Mouse (Mus musculus) MN1 (cell line): ENCODE data around the gene Ak4.
"Not testable (repeated sequence)": the region's sequence is repeated elsewhere in the genome, so short reads cannot be mapped to it uniquely, and the experiment has no call there.

Experiments
- DNase-seq: peaks from one replicate; pipeline ENCODE4 v3.0.0-alpha.2; 2016; ENCODE audit warnings: low spot score

Gene Ak4

DNA sequence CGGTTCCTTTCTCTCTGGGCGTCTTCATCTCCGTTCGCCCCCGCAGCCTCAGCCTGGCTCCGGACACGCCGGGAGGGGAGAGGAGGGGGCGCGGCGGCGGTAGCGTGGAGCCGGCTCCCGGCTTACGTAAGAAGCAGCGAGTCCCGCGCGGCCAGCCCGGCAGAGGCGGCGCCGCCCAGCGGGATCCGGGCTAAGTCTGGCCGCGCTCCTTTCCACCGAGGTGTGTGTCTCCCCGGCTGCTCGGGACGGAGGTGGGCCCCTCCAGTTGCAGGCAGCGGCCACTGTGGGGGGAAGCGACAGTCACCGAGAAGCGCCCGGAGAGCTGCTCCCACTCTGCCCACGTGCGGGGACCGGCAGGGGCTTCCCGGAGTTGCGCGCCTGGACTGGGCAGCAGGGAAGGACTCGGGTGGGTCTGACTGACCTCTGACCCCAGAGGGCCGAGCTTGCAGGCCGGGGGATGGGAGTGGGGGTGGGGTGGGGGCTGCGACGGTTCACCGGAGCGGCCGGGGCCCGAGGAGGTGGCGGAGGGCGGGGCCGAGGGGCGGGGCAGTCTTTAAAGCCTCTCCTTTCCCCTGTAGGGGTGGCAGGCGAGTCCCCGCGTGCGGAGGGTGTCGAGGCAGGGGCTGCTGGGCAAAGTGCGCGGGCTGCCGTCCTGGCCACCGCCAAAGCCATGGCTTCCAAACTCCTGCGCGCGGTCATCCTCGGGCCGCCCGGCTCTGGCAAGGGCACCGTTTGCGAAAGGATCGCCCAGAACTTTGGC lies at the start of gene Ak4:
Gene Ak4 (plus strand): TSS at position 127 of the 760 bp plus-strand sequence.
- peak; percentile 61 for DNase-seq

DNA sequence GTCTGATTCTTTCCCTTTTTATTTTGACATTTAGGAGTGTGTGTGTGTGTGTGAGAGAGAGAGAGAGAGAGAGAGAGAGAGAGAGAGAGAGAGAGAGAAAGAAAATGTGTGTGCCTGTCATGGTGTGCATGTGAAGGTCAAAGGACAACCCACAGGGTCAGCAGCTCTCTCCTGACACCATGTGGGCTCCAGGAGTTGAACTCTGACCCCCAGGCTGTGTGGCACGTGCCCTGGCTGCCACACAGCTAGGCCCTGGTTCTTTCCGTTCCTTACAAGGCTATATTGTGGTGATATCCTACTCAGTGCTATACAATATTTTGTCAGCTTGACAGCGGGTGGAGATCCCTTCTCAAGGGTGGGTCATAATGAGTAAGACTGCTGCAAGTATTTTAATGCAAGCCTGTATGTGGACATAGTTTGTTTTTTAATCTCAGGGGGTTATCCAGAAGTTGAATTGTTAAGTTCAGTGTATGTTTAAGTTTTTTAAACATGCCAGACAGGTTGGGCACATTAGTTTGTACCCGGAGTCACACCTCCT lies 49.3 kb upstream of the Ak4 start:
- DNase-seq: no peak

GRCm38 (mm10) chr4:101372283-101372682 lies 46.8 kb upstream of the Ak4 start:
- no peak for DNase-seq

DNA sequence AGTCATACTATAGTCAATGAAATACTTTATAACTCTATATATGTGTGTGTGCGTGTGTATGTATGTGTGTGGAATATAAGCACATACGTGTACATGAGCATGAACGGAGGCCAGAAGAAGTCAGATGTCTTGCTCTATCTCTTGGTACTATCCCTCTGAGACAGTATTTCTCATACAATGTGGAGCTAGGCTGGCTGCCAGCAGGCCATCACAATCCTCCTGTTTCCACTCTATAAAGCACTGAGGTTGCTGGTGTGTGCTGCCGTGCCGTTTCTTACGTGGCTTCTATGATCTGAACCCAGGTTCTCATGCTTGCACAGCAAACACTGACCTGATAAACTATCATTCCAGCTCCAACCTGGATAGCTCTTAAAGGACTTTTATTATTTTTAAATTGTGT lies 46.3 kb upstream of the Ak4 start:
- no peak for DNase-seq

DNA sequence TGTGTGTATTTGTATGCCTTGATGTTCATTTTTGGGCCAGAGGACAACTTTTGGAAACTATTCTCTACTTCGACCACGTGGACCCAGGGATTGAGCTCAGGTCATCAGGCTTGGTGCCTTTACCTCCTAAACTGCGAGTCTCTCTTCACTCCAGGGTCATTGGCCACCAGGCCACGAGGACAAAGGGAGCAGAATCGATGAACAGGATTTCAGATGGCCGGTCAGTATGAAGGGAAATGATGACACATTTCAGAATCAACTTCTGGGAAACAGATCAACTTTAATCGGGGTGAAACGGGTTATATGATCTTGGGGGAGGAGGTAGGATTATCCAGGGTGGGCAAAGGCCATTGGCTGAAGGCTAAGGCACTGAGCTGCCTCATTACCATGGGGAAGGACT lies 45.0 kb upstream of the Ak4 start:
- DNase-seq: no peak

GRCm38 (mm10) chr4:101376835-101377234 lies 42.2 kb upstream of the Ak4 start:
- DNase-seq: no peak

DNA sequence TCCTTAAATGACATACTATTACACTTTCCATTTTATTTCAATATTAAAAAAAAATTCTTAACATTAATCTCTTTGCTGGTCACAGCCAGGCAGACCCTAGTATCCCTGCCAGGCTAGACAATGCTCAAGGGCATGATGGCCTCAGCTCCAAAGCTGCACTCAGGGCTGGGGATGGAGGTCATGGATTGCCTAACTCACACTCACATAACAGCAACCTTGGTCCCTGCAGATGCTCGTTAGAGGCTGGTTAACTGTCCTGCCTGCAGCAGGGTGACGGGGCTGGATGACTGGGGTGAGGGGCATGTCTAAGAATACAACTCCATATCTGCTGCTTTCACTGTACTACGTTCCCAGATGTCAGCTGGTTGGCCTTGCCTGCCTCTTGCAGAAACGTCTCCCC lies 40.8 kb upstream of the Ak4 start:
- DNase-seq: no peak

GRCm38 (mm10) chr4:101378778-101379177 lies 40.3 kb upstream of the Ak4 start:
- DNase-seq: no peak

DNA sequence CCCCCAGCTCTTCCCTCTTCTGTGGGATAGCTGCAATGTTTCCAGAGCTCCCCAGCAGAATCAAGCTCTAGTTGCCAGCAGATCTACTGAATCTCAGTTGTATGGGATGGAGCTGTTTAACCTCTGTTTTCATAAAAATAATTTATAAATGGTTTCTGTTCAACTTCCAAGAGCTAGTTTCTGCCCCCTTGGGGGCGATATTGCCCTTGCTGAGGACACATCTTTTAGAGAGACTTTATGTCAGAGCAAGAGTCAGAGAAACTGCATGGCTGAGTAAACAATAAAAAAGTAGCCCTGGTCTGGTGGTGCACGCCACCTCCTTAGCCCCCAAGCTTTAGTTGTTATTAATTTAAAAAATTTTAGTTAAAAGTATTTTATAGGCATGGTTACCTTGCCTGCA lies 34.1 kb upstream of the Ak4 start:
- DNase-seq: no peak

GRCm38 (mm10) chr4:101388246-101388645 lies 30.8 kb upstream of the Ak4 start:
- no peak for DNase-seq

DNA sequence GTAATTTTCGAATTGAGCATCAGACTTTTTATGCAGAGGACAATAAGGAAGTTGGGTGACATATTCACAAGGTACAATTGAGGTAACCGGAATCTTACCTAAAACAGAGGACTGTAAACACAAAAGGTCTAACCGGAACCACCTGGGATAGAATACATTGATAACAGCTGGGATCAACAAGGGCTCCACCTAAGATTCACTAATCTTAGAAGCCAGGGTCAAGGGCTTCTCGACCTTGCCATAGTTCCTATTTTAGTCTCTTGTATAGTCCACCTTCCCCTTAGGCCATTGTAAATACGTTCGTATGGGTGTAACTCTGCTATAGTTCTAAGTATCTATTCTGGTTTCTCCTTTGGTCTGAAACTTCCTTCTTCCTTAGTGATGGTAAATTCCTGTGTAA lies 30.4 kb upstream of the Ak4 start:
- not testable (repeated sequence) for DNase-seq

DNA sequence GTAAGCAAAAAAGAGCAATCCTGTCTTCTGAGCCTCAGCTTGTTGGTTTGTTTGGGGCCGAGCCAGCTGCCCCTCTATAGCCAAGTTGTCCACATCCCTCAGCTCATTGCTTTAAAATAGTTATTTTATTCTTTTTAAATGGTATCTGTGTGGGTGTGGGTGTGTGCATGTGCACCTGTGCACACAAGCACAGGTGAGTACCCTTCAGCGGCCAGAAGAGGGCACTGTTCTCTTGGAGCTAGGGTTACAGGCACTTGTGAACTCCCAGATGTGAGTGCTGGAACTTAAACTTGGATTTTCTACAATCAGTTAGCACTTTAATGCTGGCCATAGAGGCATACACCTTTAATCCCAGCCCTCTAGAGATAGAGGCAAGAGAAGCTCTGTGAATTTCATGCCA lies 26.8 kb upstream of the Ak4 start:
- peak; percentile 8 for DNase-seq

- DNase-seq: no peak
These were observed 25.8 kb upstream of the Ak4 start for GRCm38 (mm10) chr4:101393292-101393711.

- no peak for DNase-seq
These were observed 24.0 kb upstream of the Ak4 start for GRCm38 (mm10) chr4:101395021-101395533.

GRCm38 (mm10) chr4:101400025-101400594 lies 19.0 kb upstream of the Ak4 start:
- no peak for DNase-seq

DNA sequence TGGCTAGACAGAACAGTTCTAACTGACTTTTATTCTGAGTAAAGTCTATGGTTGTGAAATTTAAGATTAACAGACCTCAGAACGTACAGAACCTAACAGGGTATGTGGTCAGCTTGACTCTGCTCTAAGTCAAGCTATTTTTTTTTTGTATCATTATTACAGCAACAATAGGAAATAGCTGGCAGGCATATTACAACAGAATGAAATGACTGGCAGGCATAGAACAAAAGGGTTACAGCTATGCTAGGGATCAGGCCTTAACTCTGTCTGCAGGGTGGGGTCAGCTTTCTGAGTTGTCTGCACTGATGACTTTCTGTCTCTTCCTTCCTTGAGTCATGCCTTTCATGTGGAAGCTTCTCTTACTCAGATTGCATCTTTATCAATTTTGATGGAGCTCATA lies 17.1 kb upstream of the Ak4 start:
- no peak for DNase-seq

- DNase-seq: no peak
These were observed 14.2 kb upstream of the Ak4 start for GRCm38 (mm10) chr4:101404863-101405262.

DNA sequence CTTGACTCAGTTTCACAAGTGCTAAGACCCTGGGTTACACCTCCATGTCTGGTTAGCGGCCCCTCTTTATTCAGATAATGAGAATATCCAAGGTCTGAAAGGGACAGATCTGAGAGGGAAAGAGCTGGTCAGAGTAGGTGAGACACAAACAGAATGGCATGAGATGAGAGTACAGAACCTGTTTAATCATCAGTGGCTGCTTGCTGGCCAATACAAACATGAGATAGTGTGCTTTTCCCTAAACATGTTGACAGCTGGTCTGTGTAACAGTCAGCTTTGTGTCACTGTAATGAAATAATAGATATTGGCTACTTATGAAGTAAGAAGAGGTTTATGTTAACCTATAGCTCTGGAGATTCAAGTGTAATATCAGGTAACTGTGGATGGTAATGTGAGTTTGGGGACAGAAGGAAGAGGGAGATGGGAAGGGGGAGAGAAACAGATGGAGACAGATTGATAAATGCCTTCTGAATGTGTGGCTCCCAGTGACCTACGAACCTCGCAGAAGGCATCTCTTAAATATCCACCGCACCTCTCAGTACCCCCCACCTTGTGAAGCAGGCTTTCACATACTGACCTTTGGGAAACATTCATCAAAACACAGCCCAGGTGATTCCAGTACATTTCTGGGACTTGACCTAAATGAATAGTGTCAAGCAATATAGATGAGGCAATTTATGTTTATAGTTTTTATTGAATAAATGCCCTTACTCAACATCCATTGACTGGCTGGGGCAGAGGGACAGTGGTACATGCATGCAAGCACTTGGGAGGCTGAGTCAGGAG lies 12.5 kb upstream of the Ak4 start:
- DNase-seq: no peak

DNA sequence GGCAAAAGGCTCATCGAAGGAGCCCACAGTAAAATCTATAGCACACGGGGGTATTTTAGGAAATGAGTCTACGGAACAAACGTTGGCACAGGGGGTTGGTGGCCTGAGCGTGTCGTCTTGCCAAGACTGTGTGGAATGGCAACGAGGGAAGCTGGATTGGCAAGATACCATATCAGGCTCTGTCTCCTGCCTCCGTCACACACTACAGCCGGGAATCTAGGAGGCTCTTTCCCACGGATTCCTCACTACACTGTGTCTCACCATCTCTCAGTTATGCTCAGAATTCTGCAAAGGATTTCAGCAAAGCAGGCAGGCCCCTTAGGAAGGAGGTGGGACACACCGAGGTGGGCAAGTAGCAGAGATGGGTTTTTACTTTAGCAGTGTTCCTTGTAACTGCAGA lies 2.1 kb upstream of the Ak4 start:
- no peak for DNase-seq

DNA sequence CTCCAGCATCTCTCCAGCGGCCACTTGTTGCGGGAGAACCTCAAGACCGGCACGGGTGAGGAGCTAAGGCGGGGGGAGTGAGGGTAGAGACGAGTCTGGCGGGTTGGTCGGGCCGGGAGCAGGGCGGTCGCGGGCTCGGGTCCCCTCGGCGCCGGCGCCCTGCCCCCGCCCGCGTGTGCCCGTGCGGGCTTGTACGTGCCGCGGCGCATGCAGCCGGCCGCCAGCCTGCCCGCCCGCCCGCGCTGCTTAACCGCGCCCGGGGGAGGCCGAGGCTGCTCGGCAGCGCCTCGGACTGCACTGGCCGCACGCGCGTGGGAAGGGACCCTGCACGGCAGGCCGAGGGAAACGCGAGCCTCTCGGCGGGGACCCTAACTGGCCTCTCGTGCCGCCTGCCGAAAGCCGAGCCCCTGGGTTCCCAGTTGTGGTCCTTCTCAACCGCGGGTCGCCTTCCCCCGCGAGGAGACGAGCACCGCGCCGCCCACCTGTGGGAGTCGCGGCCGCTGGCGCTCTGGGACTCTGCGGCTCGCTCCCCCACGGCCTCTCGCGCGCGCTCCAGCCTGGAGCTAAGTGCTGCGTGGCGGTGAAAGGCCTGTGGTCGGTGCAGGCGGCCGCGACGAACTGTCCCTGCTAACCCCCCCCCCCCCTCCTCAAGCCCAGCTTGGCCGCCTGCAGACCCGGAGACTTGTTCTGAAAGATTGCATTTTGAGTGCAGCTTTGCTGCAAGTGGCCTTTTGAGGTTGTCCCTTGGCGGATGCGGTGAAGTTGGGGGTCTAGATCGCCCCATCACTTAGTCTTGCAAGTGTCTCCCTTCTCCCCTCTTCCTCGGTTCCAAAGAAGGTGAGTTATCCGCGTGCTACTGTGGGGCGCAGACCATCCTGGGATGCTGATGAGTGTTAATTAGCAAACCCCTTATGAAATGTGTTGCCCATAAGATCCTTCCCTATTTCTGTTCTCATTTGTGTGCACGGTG lies 1.1 kb downstream of the Ak4 start:
- peak; percentile 16 for DNase-seq

DNA sequence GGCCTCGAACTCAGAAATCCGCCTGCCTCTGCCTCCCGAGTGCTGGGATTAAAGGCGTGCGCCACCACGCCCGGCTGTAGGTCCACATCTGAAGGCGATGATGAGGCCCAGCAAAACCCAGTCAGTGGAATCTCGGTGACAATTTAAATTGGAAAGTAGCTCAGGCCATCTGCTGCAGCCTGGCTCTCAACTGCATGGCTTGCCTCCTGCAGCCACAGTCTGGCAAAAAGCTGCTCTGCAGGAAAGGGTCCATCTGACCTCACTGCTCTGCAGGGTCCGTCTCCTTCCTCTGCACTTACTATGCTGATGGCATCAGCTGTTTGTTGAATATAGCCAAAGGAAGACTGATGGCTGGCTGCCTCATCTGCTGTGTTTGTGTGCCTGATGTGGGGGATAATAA lies 3.9 kb downstream of the Ak4 start:
- DNase-seq: no peak
